Mouse (Mus musculus) CH12.LX (cell line): ENCODE data around the gene Olfr186. TPM values are rescaled to one million over a fixed set of nuclear protein-coding genes. Genes with fewer than 3 reads are reported as not detected.

ENCODE experiments used
- DNase-seq: peaks from one replicate; pipeline ENCODE4 v3.0.0-alpha.2; 2013; ENCODE audit errors: extremely low read depth
- H3K27ac ChIP-seq: 2 replicates; pipeline ENCODE4 v1.5.1; 2012; ENCODE audit warnings: low read depth, mild to moderate bottlenecking, control low read depth, moderate library complexity; ENCODE audit not compliant: insufficient read depth
- H3K27me3 ChIP-seq: replicated peaks from 2 replicates; pipeline ENCODE3; 2012; ENCODE audit warnings: inconsistent platforms
- H3K36me3 ChIP-seq, 2 experiments: replicated peaks in 1 of 2; 2 replicates each; pipeline versions ENCODE3 to v1.6.1; 2012; ENCODE audit warnings: inconsistent platforms in 1 of 2, low read length in 1 of 2, mild to moderate bottlenecking in 1 of 2, mixed read lengths in 1 of 2, moderate library complexity in 1 of 2; ENCODE audit not compliant: control insufficient read depth in 1 of 2, insufficient read depth in 1 of 2
- H3K4me1 ChIP-seq, 2 experiments: 2 replicates each; pipeline ENCODE4 v1.6.1; 2012; ENCODE audit warnings: inconsistent platforms in 1 of 2, moderate library complexity in 1 of 2; ENCODE audit not compliant: insufficient read depth in 2 of 2, control insufficient read depth in 1 of 2
- H3K4me2 ChIP-seq: 2 replicates; pipeline ENCODE4 v1.6.1; 2012; ENCODE audit warnings: low read depth, mild to moderate bottlenecking, control low read depth; ENCODE audit not compliant: poor library complexity, insufficient read depth, severe bottlenecking
- H3K4me3 ChIP-seq, 3 experiments: fragments of 150-350 bp in 1 of 3; sonication (generic) in 1 of 3; replicated peaks in 1 of 3; 2 replicates each; pipeline versions ENCODE3 to v1.5.1; 2011 to 2012; ENCODE audit warnings: low read depth in 2 of 3, low read length in 2 of 3, mild to moderate bottlenecking in 2 of 3, moderate library complexity in 2 of 3, control low read depth in 1 of 3, improper control_type of control experiment in 1 of 3, inconsistent platforms in 1 of 3, mixed read lengths in 1 of 3; ENCODE audit not compliant: poor library complexity in 1 of 3
- H3K79me2 ChIP-seq: replicated peaks from 2 replicates; pipeline ENCODE4 v1.6.1; 2012; ENCODE audit warnings: mild to moderate bottlenecking, moderate library complexity; ENCODE audit not compliant: control insufficient read depth, poor library complexity, insufficient read depth, severe bottlenecking; ENCODE audit errors: extremely low read depth
- H3K9ac ChIP-seq: 2 replicates; pipeline ENCODE4 v1.6.1; 2012; ENCODE audit warnings: low read depth, mild to moderate bottlenecking, control low read depth, moderate library complexity; ENCODE audit not compliant: insufficient read depth
- H3K9me3 ChIP-seq: replicated peaks from 2 replicates; pipeline ENCODE3; 2012; ENCODE audit warnings: low read length, inconsistent platforms, mixed read lengths
- BHLHE40 ChIP-seq: IDR thresholded peaks from 2 replicates; pipeline ENCODE4 v1.6.1; 2011; ENCODE audit warnings: mild to moderate bottlenecking, low read depth, low read length, improper control_type of control experiment
- CHD1 ChIP-seq: IDR thresholded peaks from 2 replicates; pipeline ENCODE4 v1.6.1; 2012; ENCODE audit warnings: low read depth, low read length, improper control_type of control experiment, inconsistent platforms
- CTCF ChIP-seq, 2 experiments: IDR thresholded peaks in 1 of 2; conservative IDR thresholded peaks in 1 of 2; 2 replicates each; pipeline ENCODE4 v1.5.1; 2011 to 2012; ENCODE audit warnings: low read depth in 2 of 2, low read length in 2 of 2, improper control_type of control experiment in 1 of 2, inconsistent platforms in 1 of 2, mild to moderate bottlenecking in 1 of 2, moderate library complexity in 1 of 2
- E2F4 ChIP-seq: IDR thresholded peaks from 2 replicates; pipeline ENCODE4 v1.6.1; 2011; ENCODE audit warnings: low read depth, low read length, improper control_type of control experiment; ENCODE audit not compliant: insufficient replicate concordance
- ELF1 ChIP-seq: IDR thresholded peaks from 2 replicates; pipeline ENCODE4 v1.6.1; 2014; ENCODE audit warnings: low read depth, mild to moderate bottlenecking, inconsistent platforms, low read length, improper control_type of control experiment
- EP300 ChIP-seq: IDR thresholded peaks from 2 replicates; pipeline ENCODE4 v1.6.1; 2011; ENCODE audit warnings: low read length, improper control_type of control experiment
- ETS1 ChIP-seq: conservative IDR thresholded peaks from 2 replicates; pipeline ENCODE4 v1.6.1; 2012; ENCODE audit warnings: low read depth, mild to moderate bottlenecking, inconsistent platforms, low read length, improper control_type of control experiment, moderate library complexity
- IRF4 ChIP-seq: IDR thresholded peaks from 2 replicates; pipeline ENCODE4 v1.6.1; 2014; ENCODE audit warnings: low read depth, mild to moderate bottlenecking, inconsistent platforms, low read length, improper control_type of control experiment
- JUN ChIP-seq: IDR thresholded peaks from 2 replicates; pipeline ENCODE4 v1.6.1; 2011; ENCODE audit warnings: low read depth, mild to moderate bottlenecking, low read length, improper control_type of control experiment, moderate library complexity; ENCODE audit not compliant: insufficient read depth
- MAFK ChIP-seq: IDR thresholded peaks from 2 replicates; pipeline ENCODE4 v1.6.1; 2011; ENCODE audit warnings: low read length, improper control_type of control experiment; ENCODE audit not compliant: insufficient replicate concordance
- MAZ ChIP-seq: IDR thresholded peaks from 2 replicates; pipeline ENCODE4 v1.6.1; 2012; ENCODE audit warnings: low read depth, mild to moderate bottlenecking, inconsistent platforms, low read length, improper control_type of control experiment, moderate library complexity
- MEF2A ChIP-seq: IDR thresholded peaks from 2 replicates; pipeline ENCODE4 v1.6.1; 2014; ENCODE audit warnings: low read depth, mild to moderate bottlenecking, inconsistent platforms, low read length, improper control_type of control experiment, borderline replicate concordance
- MXI1 ChIP-seq: IDR thresholded peaks from 2 replicates; pipeline ENCODE4 v1.6.1; 2011; ENCODE audit warnings: mild to moderate bottlenecking, low read depth, low read length, improper control_type of control experiment
- MYC ChIP-seq: IDR thresholded peaks from 2 replicates; pipeline ENCODE4 v1.6.1; 2011; ENCODE audit warnings: low read depth, mild to moderate bottlenecking, improper control_type of control experiment, low read length
- NELFE ChIP-seq: IDR thresholded peaks from 2 replicates; pipeline ENCODE4 v1.6.1; 2011; ENCODE audit warnings: low read depth, low read length, improper control_type of control experiment
- NRF1 ChIP-seq: IDR thresholded peaks from 2 replicates; pipeline ENCODE4 v1.6.1; 2014; ENCODE audit warnings: low read depth, mild to moderate bottlenecking, inconsistent platforms, low read length, improper control_type of control experiment, moderate library complexity
- POLR2A ChIP-seq: IDR thresholded peaks from 2 replicates; pipeline ENCODE4 v1.6.1; 2011; ENCODE audit warnings: low read depth, mild to moderate bottlenecking, improper control_type of control experiment, low read length
- POLR2AphosphoS2 ChIP-seq: IDR thresholded peaks from 2 replicates; pipeline ENCODE4 v1.6.1; 2011; ENCODE audit warnings: low read depth, low read length, improper control_type of control experiment
- RCOR1 ChIP-seq: conservative IDR thresholded peaks from 2 replicates; pipeline ENCODE4 v1.6.1; 2012; ENCODE audit warnings: low read depth, mild to moderate bottlenecking, inconsistent platforms, low read length, improper control_type of control experiment
- SIN3A ChIP-seq: IDR thresholded peaks from 2 replicates; pipeline ENCODE4 v1.6.1; 2012; ENCODE audit warnings: low read length, improper control_type of control experiment, inconsistent platforms
- SMC3 ChIP-seq: IDR thresholded peaks from 2 replicates; pipeline ENCODE4 v1.6.1; 2011; ENCODE audit warnings: low read depth, low read length, improper control_type of control experiment
- TBP ChIP-seq: conservative IDR thresholded peaks from 2 replicates; pipeline ENCODE4 v1.6.1; 2011; ENCODE audit warnings: low read depth, low read length, improper control_type of control experiment
- UBTF ChIP-seq: IDR thresholded peaks from 2 replicates; pipeline ENCODE4 v1.6.1; 2012; ENCODE audit warnings: low read depth, mild to moderate bottlenecking, inconsistent platforms, low read length, improper control_type of control experiment, moderate library complexity
- USF1 ChIP-seq: IDR thresholded peaks from 2 replicates; pipeline ENCODE4 v1.6.1; 2014; ENCODE audit warnings: low read depth, mild to moderate bottlenecking, inconsistent platforms, low read length, improper control_type of control experiment
- USF2 ChIP-seq: conservative IDR thresholded peaks from 2 replicates; pipeline ENCODE4 v1.6.1; 2011; ENCODE audit warnings: low read depth, low read length, improper control_type of control experiment
- ZKSCAN1 ChIP-seq: IDR thresholded peaks from 2 replicates; pipeline ENCODE4 v1.6.1; 2012; ENCODE audit warnings: low read depth, inconsistent platforms, low read length, improper control_type of control experiment, borderline replicate concordance
- ZMIZ1 ChIP-seq: IDR thresholded peaks from 2 replicates; pipeline ENCODE4 v1.6.1; 2012; ENCODE audit warnings: low read depth, mild to moderate bottlenecking, inconsistent platforms, low read length, improper control_type of control experiment
- dilution Hi-C: fragments of 300-500 bp; cut with MboI; formaldehyde crosslinking; loops from 2 replicates; pipeline ENCODE4 v1.14.3; 2020; ENCODE audit warnings: low sequenced_read_pairs; ENCODE audit not compliant: extremely low pct_unique_long_range_greater_than_20kb, extremely low pct_ligation_motif_present
- in situ Hi-C: fragments of 300-500 bp; cut with MboI; formaldehyde crosslinking; loops from 3 replicates; pipeline ENCODE4 v1.14.3; 2019; ENCODE audit warnings: low sequenced_read_pairs, low pct_ligation_motif_present, low pct_unique_long_range_greater_than_20kb, mixed read lengths
- polyA plus RNA-seq: library from polyadenylated mRNA; unstranded; fragments of >175 nt; gene quantifications from 2 replicates; pipeline ENCODE4 v1.2.1, GENCODE M21; 2012; ENCODE audit warnings: low read depth; ENCODE audit not compliant: insufficient read length
- total RNA-seq, 2 experiments: library from RNA; depleted of rRNA; stranded (reverse); fragments of 300-350 nt in 1 of 2; fragments of >200 nt in 1 of 2; gene quantifications; 2 replicates each; pipeline ENCODE4 v1.2.3; 2012 to 2014

Olfr186 gene
- total and polyA plus RNA-seq, 3 experiments, result not detected

GRCm38 (mm10) chr16:59048860-59049259, 18.8 kb upstream of the Olfr186 start:
- Histone ChIP-seq H3K27me3 (no peaks in the 10 kb centered on the region), H3K4me1 (no peaks in the 10 kb centered on the region), H3K27ac (no peak overlapping the region), H3K9me3 (no peaks in the 10 kb centered on the region), H3K9ac (no peak overlapping the region), H3K4me2 (no peak overlapping the region), H3K36me3 (no peaks in the 10 kb centered on the region), H3K4me3 (no peak overlapping the region), H3K79me2 (no peaks in the 10 kb centered on the region)
- in situ Hi-C loops (no loop called here), dilution Hi-C loops (no loop called here)
- DNase-seq, result no peak
- no peak for TF ChIP-seq CTCF (conservative IDR thresholded peaks at IDR 0.05 in 1 of 2, IDR thresholded peaks at IDR 0.05 in 1 of 2; ENCODE audit: low read depth in 2 of 2, low read length in 2 of 2)
- TF ChIP-seq TBP, result no peak
- no peak for TF ChIP-seq MYC
- TF ChIP-seq USF2, result no peak
- no peak for TF ChIP-seq POLR2AphosphoS2
- TF ChIP-seq MEF2A, result no peak
- no peak for TF ChIP-seq MXI1
- TF ChIP-seq ELF1, result no peak
- TF ChIP-seq BHLHE40, result no peak
- no peak for TF ChIP-seq NELFE
- no peak for TF ChIP-seq UBTF
- no peak for TF ChIP-seq IRF4
- TF ChIP-seq CHD1, result no peak
- TF ChIP-seq SIN3A, result no peak
- TF ChIP-seq ETS1, result no peak
- no peak for TF ChIP-seq E2F4

- DNase-seq, result no peak
- dilution Hi-C loops, result no loop called here
- TF ChIP-seq ZMIZ1 (no peak), ELF1 (no peak), NRF1 (no peak), CTCF (conservative IDR thresholded peaks at IDR 0.05 in 1 of 2, IDR thresholded peaks at IDR 0.05 in 1 of 2; ENCODE audit: low read depth in 2 of 2, low read length in 2 of 2) (no peak), IRF4 (no peak), MYC (no peak), JUN (no peak), E2F4 (no peak), ZKSCAN1 (no peak), EP300 (no peak), USF1 (no peak), MAZ (no peak), MAFK (no peak), ETS1 (no peak), SMC3 (no peak), MXI1 (no peak), SIN3A (no peak), POLR2A (no peak), UBTF (no peak), RCOR1 (no peak)
- no peak overlapping the region for H3K4me3 ChIP-seq
- no peaks in the 10 kb centered on the region for H3K4me1 ChIP-seq
- H3K9ac ChIP-seq, result no peak overlapping the region
- H3K27me3 ChIP-seq, result no peaks in the 10 kb centered on the region
- H3K9me3 ChIP-seq, result no peaks in the 10 kb centered on the region
- in situ Hi-C loops, result no loop called here
- H3K36me3 ChIP-seq, result no peaks in the 10 kb centered on the region
- H3K4me2 ChIP-seq, result no peak overlapping the region
- H3K79me2 ChIP-seq, result no peaks in the 10 kb centered on the region
- no peak overlapping the region for H3K27ac ChIP-seq
Measured at GRCm38 (mm10) chr16:59047579-59047978, 17.5 kb upstream of the Olfr186 start.
